25 mouse cellular contexts compared by ENCODE assay signal in the genomic region with DNA sequence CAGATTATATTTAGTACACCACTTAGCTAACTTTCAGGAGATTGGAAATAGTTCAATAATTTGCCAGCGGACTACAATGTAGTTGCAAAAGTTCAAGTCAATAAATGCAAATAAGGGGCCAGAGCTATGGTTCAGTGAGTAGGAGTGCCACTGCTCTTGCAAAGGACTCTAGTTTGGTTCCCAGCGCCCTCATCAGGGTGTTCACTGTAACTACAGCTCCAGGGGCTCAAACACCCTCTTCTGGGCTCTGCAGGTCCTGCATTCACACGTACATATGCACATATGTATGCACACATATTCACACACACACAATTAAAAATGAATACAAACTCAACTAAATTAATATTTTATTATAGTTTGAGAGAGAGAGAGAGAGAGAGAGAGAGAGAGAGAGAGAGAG.
DNase-seq lines count a peak whose midpoint lies in the region; TF ChIP-seq lines count a peak whose summit lies in the region.
"Had no signal": no experiment of that assay in that cellular context is flagged by ENCODE, and none has a peak within 500 bp of the region (broad histone marks: within the 10 kb centered on the region; RNA-seq: fewer than 3 reads in every experiment).

No protein-coding gene starts in this region.

- no peak overlapping the region for H3K27ac ChIP-seq in gastrocnemius, adult 2 months
- no peak overlapping the region for H3K27ac ChIP-seq in layer of hippocampus, adult 2 months
- H3K27ac ChIP-seq: embryonic facial prominence, embryonic 13.5 days; forebrain, embryonic 10.5 days; forebrain, embryonic 15.5 days; heart, embryonic 13.5 days; hindbrain, embryonic 15.5 days; limb, embryonic 12.5 days; macrophage; midbrain, embryonic 15.5 days; neural tube, embryonic 15.5 days had no signal

- peak; percentile 12; the same call in 1 of the 2 replicates for TF ChIP-seq CTCF in gastrocnemius, adult 2 months (IDR thresholded peaks at IDR 0.05)
- peak; percentile 31; the same call in 1 of the 2 replicates for TF ChIP-seq CTCF in layer of hippocampus, adult 2 months (conservative IDR thresholded peaks at IDR 0.05)
- peak; percentile 58 for TF ChIP-seq CTCF in E14TG2a.4 (conservative IDR thresholded peaks at IDR 0.05; ENCODE audit: low read length)

- no peak overlapping the region for H3K4me3 ChIP-seq in gastrocnemius, adult 2 months
- no peak overlapping the region for H3K4me3 ChIP-seq in layer of hippocampus, adult 2 months
- no peak overlapping the region for H3K4me3 ChIP-seq in E14TG2a.4 (replicated peaks; ENCODE audit: low read length)
- H3K4me3 ChIP-seq: embryonic facial prominence, embryonic 13.5 days; forebrain, embryonic 10.5 days; forebrain, embryonic 15.5 days; heart, embryonic 13.5 days; hindbrain, embryonic 15.5 days; limb, embryonic 12.5 days; midbrain, embryonic 15.5 days; neural tube, embryonic 15.5 days had no signal

- peaks cover 15% of the 10 kb centered on the region for H3K9me3 ChIP-seq in E14TG2a.4 (ENCODE audit: low read length)
- H3K9me3 ChIP-seq: forebrain, embryonic 15.5 days; midbrain, embryonic 15.5 days had no signal

- H3K36me3 ChIP-seq in E14TG2a.4 (ENCODE audit: insufficient read depth, low read length), result no peaks in the 10 kb centered on the region
- H3K36me3 ChIP-seq: embryonic facial prominence, embryonic 13.5 days; forebrain, embryonic 10.5 days; forebrain, embryonic 15.5 days; heart, embryonic 13.5 days; hindbrain, embryonic 15.5 days; limb, embryonic 12.5 days; midbrain, embryonic 15.5 days; neural tube, embryonic 15.5 days had no signal

- intact Hi-C loops in gastrocnemius, adult 2 months (cut with DNase I), result no loop called here
- intact Hi-C loops in gastrocnemius, postnatal 36 days (cut with DNase I), result no loop called here

- DNase-seq in gastrocnemius, adult 2 months, result no peak
- no peak for DNase-seq in gastrocnemius, postnatal 36 days
- no peak for DNase-seq in layer of hippocampus, adult 2 months (ENCODE audit: low spot score in 2 of 2)
- DNase-seq in layer of hippocampus, adult 9-11 months, result no peak
- peak; percentile 65 for DNase-seq in R1 (ENCODE audit: low read depth, low spot score)
- DNase-seq in urinary bladder, postnatal 25 days (ENCODE audit: low spot score), result no peak
- DNase-seq in left cerebral cortex, adult 8-10 months (ENCODE audit: low spot score in 2 of 2), result no peak
- DNase-seq: adrenal gland, postnatal 25 days; cerebellum, adult 18-20 months; cerebellum, postnatal 10 days; gastrocnemius, postnatal 10 days; heart, postnatal 10 days; kidney, adult 8-10 months; kidney, postnatal 10 days; spleen, adult 18-20 months had no signal

- H3K27me3 ChIP-seq in E14TG2a.4 (ENCODE audit: insufficient read depth, low read length), result 0 out of 2 replicates have a peak, but pooled peaks cover 3% of the 10 kb centered on the region
- H3K27me3 ChIP-seq: embryonic facial prominence, embryonic 13.5 days; forebrain, embryonic 15.5 days; hindbrain, embryonic 15.5 days; midbrain, embryonic 15.5 days; neural tube, embryonic 15.5 days had no signal

- no peaks in the 10 kb centered on the region for H3K4me1 ChIP-seq in E14TG2a.4 (replicated peaks; ENCODE audit: low read depth, low read length)
- H3K4me1 ChIP-seq: embryonic facial prominence, embryonic 13.5 days; limb, embryonic 12.5 days; midbrain, embryonic 15.5 days had no signal
